Mouse (Mus musculus): ENCODE results near the gene Saa3. TPM values are rescaled to one million over a fixed set of nuclear protein-coding genes. Genes with fewer than 3 reads are reported as not detected.
"Not testable (repeated sequence)": the region's sequence is repeated elsewhere in the genome, so short reads cannot be mapped to it uniquely, and the experiment has no call there.

Gene Saa3
- total RNA-seq, 2 experiments from 2014 or later, result not detected

GRCm38 (mm10) chr7:46716897-46717296 is 1.4 kb upstream of the Saa3 start:
- intact Hi-C loops (cut with DNase I), result loop anchor here (5.0 kb wide), 1 partner anchor 55 kb away; no protein-coding TSS in a partner anchor

GRCm38 (mm10) chr7:46714518-46714917 is 982 bp downstream of the Saa3 start:
- intact Hi-C loops (cut with DNase I), result no loop called here
- DNase-seq, result peak; percentile 73

More at GRCm38 (mm10) chr7:46716897-46717296, 1.4 kb upstream of the Saa3 start:
- DNase-seq, result no peak

- intact Hi-C loops (cut with DNase I), result no loop called here
- no peak for DNase-seq
Observed at GRCm38 (mm10) chr7:46712250-46712649, 3.2 kb downstream of the Saa3 start.

GRCm38 (mm10) chr7:46710390-46710844 is 5.1 kb downstream of the Saa3 start, which contains the start of gene Saal1:
Saal1 (minus strand) TSS chr7:46710680.
- peak; percentile 92 for DNase-seq
- intact Hi-C loops (cut with DNase I), result no loop called here

- DNase-seq, result no peak
- intact Hi-C loops (cut with DNase I), result no loop called here
Observed at GRCm38 (mm10) chr7:46700521-46701025, 14.9 kb downstream of the Saa3 start.

GRCm38 (mm10) chr7:46696754-46697153 is 18.7 kb downstream of the Saa3 start:
- no peak for DNase-seq
- intact Hi-C loops (cut with DNase I), result no loop called here

- no peak for DNase-seq
- intact Hi-C loops (cut with DNase I), result no loop called here
Observed at GRCm38 (mm10) chr7:46686827-46687226, 28.7 kb downstream of the Saa3 start.

GRCm38 (mm10) chr7:46680732-46681131 is 34.8 kb downstream of the Saa3 start:
- DNase-seq, result no peak
- intact Hi-C loops (cut with DNase I), result no loop called here

GRCm38 (mm10) chr7:46679044-46679443 is 36.5 kb downstream of the Saa3 start:
- DNase-seq; intact Hi-C loops (cut with DNase I): not testable (repeated sequence)

GRCm38 (mm10) chr7:46678417-46678816 is 37.1 kb downstream of the Saa3 start:
- DNase-seq, result no peak
- intact Hi-C loops (cut with DNase I), result no loop called here

GRCm38 (mm10) chr7:46676808-46677360 is 38.6 kb downstream of the Saa3 start:
- intact Hi-C loops (cut with DNase I), result no loop called here
- DNase-seq, result peak; percentile 49

GRCm38 (mm10) chr7:46675886-46676285 is 39.6 kb downstream of the Saa3 start:
- intact Hi-C loops (cut with DNase I), result no loop called here

GRCm38 (mm10) chr7:46675061-46675460 is 40.4 kb downstream of the Saa3 start:
- no peak for DNase-seq

More at GRCm38 (mm10) chr7:46675886-46676285, 39.6 kb downstream of the Saa3 start:
- no peak for DNase-seq

GRCm38 (mm10) chr7:46672160-46672672 is 43.3 kb downstream of the Saa3 start, which contains the start of gene Tph1:
Tph1 (minus strand) TSS chr7:46672537.
- intact Hi-C loops (cut with DNase I), result no loop called here

More at GRCm38 (mm10) chr7:46675061-46675460, 40.4 kb downstream of the Saa3 start:
- intact Hi-C loops (cut with DNase I), result no loop called here

GRCm38 (mm10) chr7:46667256-46667655 is 48.2 kb downstream of the Saa3 start:
- peak; percentile 25 for DNase-seq
- intact Hi-C loops (cut with DNase I), result no loop called here

More at GRCm38 (mm10) chr7:46672160-46672672, 43.3 kb downstream of the Saa3 start, which contains the start of gene Tph1:
- DNase-seq, result no peak

- peak; percentile 60 for DNase-seq
- intact Hi-C loops (cut with DNase I), result no loop called here
Observed at GRCm38 (mm10) chr7:46665236-46665635, 50.3 kb downstream of the Saa3 start.

Other genes with a start within 250 kb of the Saa3 start
- gene Sergef, start 75.9 kb downstream of the Saa3 start, total RNA-seq (2021), result 10 to 100 TPM; 62.2 to 69.4 TPM
- under 1 TPM; 0.64 to 0.74 TPM for gene Tph1, start 43.2 kb downstream of the Saa3 start, total RNA-seq (2021)
- 10 to 100 TPM; 14.6 to 14.8 TPM for gene Saal1, start 5.0 kb downstream of the Saa3 start, total RNA-seq (2021)
- gene Saa4, start 16.9 kb upstream of the Saa3 start, total RNA-seq (2021), result not detected
- gene Saa1, start 27.3 kb upstream of the Saa3 start, total RNA-seq (2021), result not detected
- not detected for gene Saa2, start 36.1 kb upstream of the Saa3 start, total RNA-seq (2021)
- gene Hps5, start 80.4 kb upstream of the Saa3 start, total RNA-seq (2021), result 10 to 100 TPM; 15.5 to 16.5 TPM
- gene Gtf2h1, start 80.4 kb upstream of the Saa3 start, total RNA-seq (2021), result 10 to 100 TPM; 39.3 to 42.6 TPM
- 100 to 1,000 TPM; 335 to 366 TPM for gene Ldha, start 125.8 kb upstream of the Saa3 start, total RNA-seq (2021)
- gene Ldhc, start 145.5 kb upstream of the Saa3 start, total RNA-seq (2021), result not detected
- 100 to 1,000 TPM; 126 to 142 TPM for gene Tsg101, start 204.3 kb upstream of the Saa3 start, total RNA-seq (2021)
- 10 to 100 TPM; 12.3 to 14.8 TPM for gene Uevld, start 242.8 kb upstream of the Saa3 start, total RNA-seq (2021)

Data from left cerebral cortex, postnatal 4 days (tissue).